Mouse (Mus musculus) forebrain, postnatal 0 days (tissue): ENCODE results near the gene Klf4. TPM values are rescaled to one million over a fixed set of nuclear protein-coding genes. Genes with fewer than 3 reads are reported as not detected.

Experiments
- ATAC-seq: fragments of 200-750 bp; cut with Nextera tagmentation; 2 replicates; pipeline ENCODE4 v1.8.0; 2017; ENCODE audit warnings: mild to moderate bottlenecking, moderate library complexity
- DNase-seq: peaks from one replicate; pipeline ENCODE4 v3.0.0-alpha.2; 2015
- H3K27ac ChIP-seq: fragments of 300-500 bp; sonication (generic); 2 replicates; pipeline ENCODE4 v1.5.1; 2014; ENCODE audit warnings: low read depth, mild to moderate bottlenecking, antibody characterized with exemption, low read length, moderate library complexity, mixed read lengths
- H3K27me3 ChIP-seq: fragments of 300-500 bp; sonication (generic); 2 replicates; pipeline ENCODE4 v1.6.1; 2014; ENCODE audit warnings: mild to moderate bottlenecking, low read length, mixed read lengths; ENCODE audit not compliant: insufficient read depth
- H3K36me3 ChIP-seq: fragments of 300-500 bp; sonication (generic); 2 replicates; pipeline ENCODE4 v1.6.1; 2014; ENCODE audit warnings: mild to moderate bottlenecking, moderate library complexity; ENCODE audit not compliant: insufficient read depth
- H3K4me1 ChIP-seq: fragments of 300-500 bp; sonication (generic); 2 replicates; pipeline ENCODE4 v1.6.1; 2014; ENCODE audit warnings: antibody characterized with exemption; ENCODE audit not compliant: insufficient read depth
- H3K4me2 ChIP-seq: fragments of 300-500 bp; sonication (generic); 2 replicates; pipeline ENCODE4 v1.6.1; 2014; ENCODE audit warnings: low read depth, mild to moderate bottlenecking, moderate library complexity
- H3K4me3 ChIP-seq: fragments of 300-500 bp; sonication (generic); 2 replicates; pipeline ENCODE4 v1.5.1; 2014; ENCODE audit warnings: low read depth, low read length, mixed read lengths
- H3K9ac ChIP-seq: fragments of 300-500 bp; sonication (generic); 2 replicates; pipeline ENCODE4 v1.6.1; 2014; ENCODE audit warnings: mild to moderate bottlenecking
- H3K9me3 ChIP-seq: fragments of 300-500 bp; sonication (generic); 2 replicates; pipeline ENCODE4 v1.6.1; 2016; ENCODE audit warnings: low read length
- CTCF ChIP-seq: sonication (generic); IDR thresholded peaks from 2 replicates; pipeline ENCODE4 v1.5.1; 2016; ENCODE audit warnings: antibody characterized with exemption, control low read depth, low read depth
- WGBS: fragments of 180-500 bp; shearing (Covaris S2); extraction: QIAGEN DNeasy Blood & Tissue Kit; methylation state at CpG from one replicate; pipeline ENCODE4 v1.1.7; 2014; 5-methylcytosine and 5-hydroxymethylcytosine counted together
- polyA plus RNA-seq: library from polyadenylated mRNA; unstranded; fragments of >200 nt; fragmentation: Nextera tagmentation; extraction: Ambion mirVana; gene quantifications from 2 replicates; pipeline ENCODE4 v1.2.1, GENCODE M21; 2015
- total RNA-seq: library from RNA; depleted of rRNA; stranded (reverse); fragments of >200 nt; gene quantifications from 2 replicates; pipeline ENCODE4 v1.2.3, GENCODE M21; 2014; rRNA removed

Klf4 gene
- total and polyA plus RNA-seq, 2 experiments from 2014 or later: 3.4 to 10.3 TPM

- H3K9ac ChIP-seq: no peak overlapping the region
- H3K36me3 ChIP-seq: no peaks in the 10 kb centered on the region
- H3K27me3 ChIP-seq: no peaks in the 10 kb centered on the region
- no peaks in the 10 kb centered on the region for H3K4me1 ChIP-seq
- TF ChIP-seq CTCF: peak; percentile 25
- ATAC-seq (no peak), DNase-seq (peak; percentile 38)
- no peaks in the 10 kb centered on the region for H3K9me3 ChIP-seq
- 39% methylated on average over 4 of the region's 4 CpGs for WGBS
- no peak overlapping the region for H3K4me3 ChIP-seq
- no peak overlapping the region for H3K4me2 ChIP-seq
- no peak overlapping the region for H3K27ac ChIP-seq
These were observed 54.3 kb downstream of the Klf4 start for GRCm38 (mm10) chr4:55477933-55478332.

DNA sequence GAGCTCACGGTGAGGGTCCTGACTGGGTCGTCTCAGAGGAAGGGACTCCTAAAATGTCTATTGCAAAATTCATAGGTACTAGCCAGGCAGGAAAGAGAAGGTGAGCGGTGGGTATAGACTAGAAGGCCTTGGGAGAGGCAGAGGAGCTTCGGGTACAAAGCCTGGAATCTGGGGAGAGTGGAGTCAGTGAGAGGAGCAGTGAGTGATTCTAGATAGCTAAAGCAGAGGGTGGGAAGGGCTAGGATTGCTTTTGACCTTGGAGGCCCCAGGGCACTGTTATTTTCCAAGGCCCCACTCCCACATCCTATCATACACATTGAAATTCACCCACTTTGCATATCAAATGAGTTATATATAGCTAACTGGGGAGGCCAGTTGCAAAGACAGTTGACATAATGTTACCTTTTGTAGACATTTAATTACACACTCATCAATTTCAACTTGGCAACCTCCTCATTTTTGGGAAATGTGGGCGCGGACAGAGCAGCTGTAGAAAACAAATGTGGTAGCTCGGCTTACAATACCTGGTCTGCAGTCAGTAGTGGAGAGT lies 55.0 kb downstream of the Klf4 start:
- no peaks in the 10 kb centered on the region for H3K4me1 ChIP-seq
- no peak overlapping the region for H3K9ac ChIP-seq
- no peak overlapping the region for H3K27ac ChIP-seq
- H3K4me2 ChIP-seq: no peak overlapping the region
- no peak for TF ChIP-seq CTCF
- ATAC-seq (no peak), DNase-seq (no peak)
- no peaks in the 10 kb centered on the region for H3K36me3 ChIP-seq
- no peaks in the 10 kb centered on the region for H3K27me3 ChIP-seq
- H3K9me3 ChIP-seq: no peaks in the 10 kb centered on the region
- no peak overlapping the region for H3K4me3 ChIP-seq
- 84% methylated on average over 7 of the region's 7 CpGs for WGBS

Other genes starting within 250 kb of the Klf4 start
- 202 and 222 TPM in 2 replicates for gene Rad23b, start 182.4 kb downstream of the Klf4 start, total RNA-seq
- gene Rad23b, start 182.4 kb downstream of the Klf4 start, polyA plus RNA-seq: 94.0 and 95.9 TPM in 2 replicates